Mouse (Mus musculus): Measurements from ENCODE around the gene Pgap3. TPM values are rescaled to one million over a fixed set of nuclear protein-coding genes. Genes with fewer than 3 reads are reported as not detected.
A peak's percentile ranks its signal among the peaks of the same experiment; 100 is the strongest.

The Pgap3 gene
- polyA plus RNA-seq, 1 experiment from 2014 or later, result 6.5 TPM

DNA sequence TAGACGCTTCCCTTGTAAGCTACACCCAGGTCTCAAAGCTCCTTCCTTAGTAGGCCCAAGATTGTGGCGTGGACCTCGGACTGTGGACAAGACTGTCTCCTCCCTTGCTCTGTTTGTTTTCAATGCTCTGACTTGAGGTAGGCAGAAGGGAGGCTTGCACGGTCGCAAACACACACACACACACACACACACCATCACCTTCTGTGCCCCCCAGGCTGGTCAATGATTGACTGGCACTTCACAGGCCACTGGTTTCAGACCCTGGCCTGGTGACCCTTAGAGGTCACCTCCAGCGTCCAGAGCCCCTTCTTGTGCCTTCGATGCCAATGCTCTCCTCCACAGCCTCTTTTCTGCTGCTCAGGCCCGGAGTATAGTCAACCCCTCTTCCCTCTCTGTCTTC is 8.6 kb upstream of the Pgap3 start:
- peaks cover 13% of the 10 kb centered on the region; the same call in 1 of the 2 replicates for H3K27me3 ChIP-seq
- no peaks in the 10 kb centered on the region for H3K9me3 ChIP-seq
- WGBS, result 57% methylated on average over 8 of the region's 8 CpGs
- H3K4me2 ChIP-seq (replicated peaks), result peak overlapping the region; percentile 17; the same call in 1 of the 2 replicates
- H3K4me3 ChIP-seq, result no peak overlapping the region
- H3K9ac ChIP-seq (replicated peaks), result 0 out of 2 replicates have a peak overlapping the region, but pooled peaks have one; percentile 13
- H3K4me1 ChIP-seq, result peaks cover 23% of the 10 kb centered on the region
- ATAC-seq (replicated peaks), result no peak
- no peaks in the 10 kb centered on the region for H3K36me3 ChIP-seq
- no peak overlapping the region for H3K27ac ChIP-seq (replicated peaks)

- H3K4me1 ChIP-seq, result peaks cover 10% of the 10 kb centered on the region; the same call in 1 of the 2 replicates
- no peaks in the 10 kb centered on the region for H3K36me3 ChIP-seq
- WGBS, result 77% methylated on average over 6 of the region's 6 CpGs
- H3K27me3 ChIP-seq, result peaks cover 14% of the 10 kb centered on the region; the same call in 1 of the 2 replicates
- no peak overlapping the region for H3K9ac ChIP-seq (replicated peaks)
- no peaks in the 10 kb centered on the region for H3K9me3 ChIP-seq
- no peak overlapping the region for H3K27ac ChIP-seq (replicated peaks)
- no peak overlapping the region for H3K4me2 ChIP-seq (replicated peaks)
- H3K4me3 ChIP-seq, result no peak overlapping the region
- ATAC-seq (replicated peaks), result no peak
These were observed 6.3 kb upstream of the Pgap3 start for GRCm38 (mm10) chr11:98406621-98407020.

DNA sequence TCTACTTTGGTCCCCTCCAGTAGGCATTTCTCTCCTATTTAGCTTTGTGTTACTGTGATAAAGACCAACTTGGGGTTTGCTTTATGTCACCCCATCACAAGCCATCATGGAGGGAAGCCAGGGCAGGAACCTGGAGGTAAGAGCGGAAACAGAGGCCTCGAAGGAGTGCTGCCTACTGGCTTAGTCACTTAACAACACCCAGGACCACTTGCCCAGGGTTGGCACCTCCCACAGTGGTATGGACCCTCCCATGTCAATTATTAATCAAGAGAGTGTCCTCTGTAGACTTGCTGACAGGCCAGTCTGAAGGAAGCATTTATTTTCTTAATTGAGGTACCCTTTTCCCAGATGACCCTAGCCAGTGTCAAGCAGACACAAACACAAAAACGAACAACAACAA is 526 bp upstream of the Pgap3 start:
- H3K36me3 ChIP-seq, result no peaks in the 10 kb centered on the region
- peak overlapping the region; percentile 72 for H3K4me3 ChIP-seq
- peak overlapping the region; percentile 72 for H3K4me2 ChIP-seq (replicated peaks)
- peak overlapping the region; percentile 95 for H3K27ac ChIP-seq (replicated peaks)
- H3K9ac ChIP-seq (replicated peaks), result peak overlapping the region; percentile 72
- peak; percentile 6; the same call in 1 of the 2 replicates for ATAC-seq (replicated peaks)
- H3K4me1 ChIP-seq, result peaks cover 12% of the 10 kb centered on the region
- WGBS, result 64% methylated on average over 3 of the region's 3 CpGs
- H3K27me3 ChIP-seq, result peaks cover 4% of the 10 kb centered on the region; the same call in 1 of the 2 replicates
- no peaks in the 10 kb centered on the region for H3K9me3 ChIP-seq

- no peak overlapping the region for H3K9ac ChIP-seq (replicated peaks)
- no peaks in the 10 kb centered on the region; the same call in 1 of the 2 replicates for H3K27me3 ChIP-seq
- H3K4me3 ChIP-seq, result no peak overlapping the region
- no peaks in the 10 kb centered on the region for H3K9me3 ChIP-seq
- H3K36me3 ChIP-seq, result no peaks in the 10 kb centered on the region
- ATAC-seq (replicated peaks), result no peak
- H3K4me2 ChIP-seq (replicated peaks), result no peak overlapping the region
- no peak overlapping the region for H3K27ac ChIP-seq (replicated peaks)
- 94% methylated on average over 7 of the region's 7 CpGs for WGBS
- H3K4me1 ChIP-seq, result peaks cover 25% of the 10 kb centered on the region
These were observed 2.3 kb downstream of the Pgap3 start for GRCm38 (mm10) chr11:98397946-98398345.

GRCm38 (mm10) chr11:98395041-98395440 is 5.2 kb downstream of the Pgap3 start:
- no peak overlapping the region for H3K9ac ChIP-seq (replicated peaks)
- ATAC-seq (replicated peaks), result no peak

GRCm38 (mm10) chr11:98394301-98394700 is 6.0 kb downstream of the Pgap3 start:
- Histone ChIP-seq H3K9ac (replicated peaks) (no peak overlapping the region), H3K27me3 (no peaks in the 10 kb centered on the region), H3K4me2 (replicated peaks) (no peak overlapping the region), H3K27ac (replicated peaks) (no peak overlapping the region), H3K9me3 (no peaks in the 10 kb centered on the region), H3K36me3 (no peaks in the 10 kb centered on the region), H3K4me1 (peaks cover 14% of the 10 kb centered on the region), H3K4me3 (no peak overlapping the region)
- no peak for ATAC-seq (replicated peaks)
- 51% methylated on average over 6 of the region's 6 CpGs for WGBS

More at GRCm38 (mm10) chr11:98395041-98395440, 5.2 kb downstream of the Pgap3 start:
- WGBS, result 41% methylated on average over 4 of the region's 4 CpGs
- Histone ChIP-seq H3K4me3 (no peak overlapping the region), H3K27ac (replicated peaks) (no peak overlapping the region), H3K9me3 (no peaks in the 10 kb centered on the region), H3K36me3 (no peaks in the 10 kb centered on the region), H3K4me1 (peaks cover 20% of the 10 kb centered on the region), H3K27me3 (no peaks in the 10 kb centered on the region), H3K4me2 (replicated peaks) (no peak overlapping the region)

- H3K9ac ChIP-seq (replicated peaks), result no peak overlapping the region; the same call in 1 of the 2 replicates
- ATAC-seq (replicated peaks), result no peak
- no peaks in the 10 kb centered on the region for H3K36me3 ChIP-seq
- no peak overlapping the region for H3K4me2 ChIP-seq (replicated peaks)
- H3K4me3 ChIP-seq, result no peak overlapping the region
- no peaks in the 10 kb centered on the region for H3K9me3 ChIP-seq
- no peaks in the 10 kb centered on the region for H3K27me3 ChIP-seq
- no peak overlapping the region for H3K27ac ChIP-seq (replicated peaks)
- H3K4me1 ChIP-seq, result peaks cover 16% of the 10 kb centered on the region
- WGBS, result 74% methylated on average over 6 of the region's 6 CpGs
These were observed 7.0 kb downstream of the Pgap3 start for GRCm38 (mm10) chr11:98393317-98393716.

DNA sequence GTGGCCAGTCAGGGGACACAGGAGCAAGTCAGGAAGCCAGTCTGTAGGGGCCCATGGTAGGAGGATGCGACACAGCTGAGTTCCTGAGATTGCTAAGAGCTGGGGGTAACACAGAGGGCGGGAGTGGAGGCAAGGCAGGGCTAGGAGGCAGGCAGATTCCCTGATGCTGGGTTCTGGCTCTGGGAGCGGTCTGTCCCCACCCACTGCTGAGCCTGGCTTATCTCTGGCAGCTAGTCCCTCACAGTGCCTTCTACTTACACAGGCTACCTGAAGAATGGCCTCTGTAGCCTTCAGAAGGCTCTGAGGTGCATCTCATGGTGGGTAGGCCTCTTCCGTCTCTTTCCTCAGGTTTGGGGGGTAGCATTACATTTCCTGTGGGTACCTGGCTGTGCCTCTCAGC is 7.6 kb downstream of the Pgap3 start:
- Histone ChIP-seq H3K27me3 (peaks cover 6% of the 10 kb centered on the region), H3K4me2 (replicated peaks) (no peak overlapping the region), H3K9me3 (no peaks in the 10 kb centered on the region), H3K4me3 (no peak overlapping the region), H3K36me3 (no peaks in the 10 kb centered on the region), H3K9ac (replicated peaks) (no peak overlapping the region), H3K27ac (replicated peaks) (no peak overlapping the region), H3K4me1 (peaks cover 16% of the 10 kb centered on the region)
- WGBS, result 48% methylated on average over 4 of the region's 4 CpGs
- no peak for ATAC-seq (replicated peaks)

- Histone ChIP-seq H3K27ac (replicated peaks) (no peak overlapping the region), H3K4me1 (peaks cover 16% of the 10 kb centered on the region), H3K27me3 (peaks cover 11% of the 10 kb centered on the region), H3K9ac (replicated peaks) (no peak overlapping the region), H3K36me3 (no peaks in the 10 kb centered on the region), H3K9me3 (no peaks in the 10 kb centered on the region), H3K4me3 (no peak overlapping the region), H3K4me2 (replicated peaks) (no peak overlapping the region)
- WGBS, result 21% methylated on average over 8 of the region's 8 CpGs
- no peak for ATAC-seq (replicated peaks)
These were observed 8.3 kb downstream of the Pgap3 start for GRCm38 (mm10) chr11:98392034-98392433.

GRCm38 (mm10) chr11:98390141-98390540 is 10.1 kb downstream of the Pgap3 start:
- no peaks in the 10 kb centered on the region for H3K9me3 ChIP-seq
- peaks cover 16% of the 10 kb centered on the region for H3K4me1 ChIP-seq
- 77% methylated on average over 12 of the region's 12 CpGs for WGBS
- no peak overlapping the region for H3K4me3 ChIP-seq
- no peak overlapping the region for H3K9ac ChIP-seq (replicated peaks)
- no peaks in the 10 kb centered on the region for H3K36me3 ChIP-seq
- ATAC-seq (replicated peaks), result no peak
- peaks cover 20% of the 10 kb centered on the region for H3K27me3 ChIP-seq
- no peak overlapping the region for H3K27ac ChIP-seq (replicated peaks)
- H3K4me2 ChIP-seq (replicated peaks), result no peak overlapping the region

GRCm38 (mm10) chr11:98389221-98389780 is 11.0 kb downstream of the Pgap3 start:
- Histone ChIP-seq H3K27me3 (peaks cover 20% of the 10 kb centered on the region), H3K27ac (replicated peaks) (no peak overlapping the region), H3K4me2 (replicated peaks) (no peak overlapping the region), H3K4me3 (no peak overlapping the region), H3K9me3 (no peaks in the 10 kb centered on the region), H3K4me1 (peaks cover 14% of the 10 kb centered on the region), H3K9ac (replicated peaks) (no peak overlapping the region), H3K36me3 (no peaks in the 10 kb centered on the region)
- WGBS, result 29% methylated on average over 9 of the region's 9 CpGs
- ATAC-seq (replicated peaks), result no peak

DNA sequence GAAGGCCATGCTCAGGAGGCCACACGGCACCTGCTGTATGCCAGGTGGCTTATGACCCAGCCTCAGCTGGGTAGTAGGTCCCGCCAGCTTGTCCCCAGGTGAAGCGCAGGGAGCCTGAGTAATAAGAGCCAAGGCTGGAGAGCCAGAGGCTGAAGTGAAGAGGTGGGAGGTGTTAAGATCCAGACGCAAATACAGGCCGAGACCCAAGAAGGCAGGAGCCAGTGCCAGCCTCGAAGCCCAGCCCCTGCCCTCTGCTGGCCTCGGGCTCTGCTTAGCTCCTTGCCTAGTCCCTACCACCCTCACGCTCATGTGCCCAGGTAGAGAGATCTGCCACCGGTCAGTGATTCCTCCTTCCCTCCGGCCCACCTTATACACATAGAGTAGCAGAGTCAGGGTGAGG is 12.0 kb downstream of the Pgap3 start:
- Histone ChIP-seq H3K27ac (replicated peaks) (no peak overlapping the region), H3K36me3 (no peaks in the 10 kb centered on the region), H3K9ac (replicated peaks) (no peak overlapping the region), H3K4me2 (replicated peaks) (no peak overlapping the region), H3K27me3 (peaks cover 20% of the 10 kb centered on the region), H3K4me3 (no peak overlapping the region), H3K9me3 (no peaks in the 10 kb centered on the region), H3K4me1 (peaks cover 4% of the 10 kb centered on the region)
- WGBS, result 72% methylated on average over 10 of the region's 10 CpGs
- no peak for ATAC-seq (replicated peaks)

DNA sequence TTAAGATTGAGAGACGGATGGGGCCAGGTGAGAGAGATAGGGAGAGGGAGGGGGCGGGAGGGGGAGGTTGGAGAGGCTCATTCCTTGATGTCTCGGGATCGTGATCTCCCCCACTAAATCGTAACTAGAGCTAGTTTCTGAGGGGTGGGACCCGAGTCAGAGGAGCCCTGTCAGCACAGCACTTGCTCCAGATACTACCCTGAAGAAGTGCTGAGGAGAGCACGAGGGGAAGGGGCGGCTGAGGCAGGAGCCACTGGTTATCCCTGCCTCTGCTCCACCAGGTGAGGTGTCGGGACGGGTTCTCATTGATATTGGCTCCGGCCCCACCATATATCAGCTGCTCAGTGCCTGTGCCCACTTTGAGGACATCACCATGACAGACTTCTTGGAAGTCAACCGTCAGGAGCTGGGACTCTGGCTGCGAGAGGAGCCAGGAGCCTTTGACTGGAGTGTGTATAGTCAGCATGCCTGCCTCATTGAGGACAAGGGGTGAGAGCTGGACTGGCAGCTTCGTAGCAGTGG is 13.2 kb downstream of the Pgap3 start:
- Histone ChIP-seq H3K27me3 (peaks cover 20% of the 10 kb centered on the region), H3K36me3 (no peaks in the 10 kb centered on the region), H3K4me3 (no peak overlapping the region), H3K9ac (replicated peaks) (no peak overlapping the region), H3K9me3 (no peaks in the 10 kb centered on the region), H3K4me2 (replicated peaks) (no peak overlapping the region), H3K27ac (replicated peaks) (no peak overlapping the region), H3K4me1 (peaks cover 2% of the 10 kb centered on the region; the same call in 1 of the 2 replicates)
- ATAC-seq (replicated peaks), result no peak
- 62% methylated on average over 14 of the region's 14 CpGs for WGBS

Data from forebrain, embryonic 15.5 days (tissue).